Mouse (Mus musculus): Measurements from ENCODE around the gene Ttyh2. TPM values are rescaled to one million over a fixed set of nuclear protein-coding genes. Genes with fewer than 3 reads are reported as not detected.

The Ttyh2 gene
- polyA plus RNA-seq, 1 experiment, result 12.4 TPM

DNA sequence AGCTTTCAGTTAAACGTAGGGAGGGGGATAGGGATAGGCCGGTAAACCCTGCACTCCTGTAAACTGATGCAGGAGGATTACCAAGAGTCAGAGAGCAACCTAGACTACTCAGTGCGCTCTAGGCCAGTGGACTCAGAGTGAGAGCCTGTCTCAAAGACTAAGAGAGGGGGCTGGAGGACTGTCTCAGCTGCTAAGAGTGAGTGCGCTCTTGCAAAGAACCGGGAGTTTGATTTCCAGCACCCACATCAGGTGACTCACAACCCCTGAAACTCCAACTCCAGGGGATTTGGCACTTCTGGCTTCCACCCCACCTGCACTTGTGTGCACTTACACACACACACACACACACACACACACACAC, 52.6 kb downstream of the Ttyh2 start:
- H3K4me1 ChIP-seq (ENCODE audit: control insufficient read depth, insufficient read depth, insufficient read length, low read length), result peaks cover 6% of the 10 kb centered on the region; the same call in 1 of the 2 replicates
- no peak overlapping the region for H3K4me3 ChIP-seq (ENCODE audit: insufficient read depth, low read depth, low read length)
- no peak overlapping the region for H3K27ac ChIP-seq (replicated peaks; ENCODE audit: low read depth, low read length)

- 0 out of 2 replicates have a peak, but pooled peaks cover 3% of the 10 kb centered on the region for H3K4me1 ChIP-seq (ENCODE audit: control insufficient read depth, insufficient read depth, insufficient read length, low read length)
- no peak overlapping the region for H3K4me3 ChIP-seq (ENCODE audit: insufficient read depth, low read depth, low read length)
- H3K27ac ChIP-seq (replicated peaks; ENCODE audit: low read depth, low read length), result no peak overlapping the region
Observed at GRCm38 (mm10) chr11:114728333-114728732, 53.1 kb downstream of the Ttyh2 start.

GRCm38 (mm10) chr11:114729832-114730363, 54.7 kb downstream of the Ttyh2 start:
- H3K27ac ChIP-seq (replicated peaks; ENCODE audit: low read depth, low read length), result no peak overlapping the region
- H3K4me3 ChIP-seq (ENCODE audit: insufficient read depth, low read depth, low read length), result no peak overlapping the region

GRCm38 (mm10) chr11:114731711-114732110, 56.5 kb downstream of the Ttyh2 start:
- Histone ChIP-seq H3K4me3 (ENCODE audit: insufficient read depth, low read depth, low read length) (no peak overlapping the region), H3K4me1 (ENCODE audit: control insufficient read depth, insufficient read depth, insufficient read length, low read length) (no peaks in the 10 kb centered on the region), H3K27ac (replicated peaks; ENCODE audit: low read depth, low read length) (no peak overlapping the region)

More at GRCm38 (mm10) chr11:114729832-114730363, 54.7 kb downstream of the Ttyh2 start:
- H3K4me1 ChIP-seq (ENCODE audit: control insufficient read depth, insufficient read depth, insufficient read length, low read length), result no peaks in the 10 kb centered on the region

- Histone ChIP-seq H3K4me1 (ENCODE audit: control insufficient read depth, insufficient read depth, insufficient read length, low read length) (no peaks in the 10 kb centered on the region), H3K4me3 (ENCODE audit: insufficient read depth, low read depth, low read length) (no peak overlapping the region), H3K27ac (replicated peaks; ENCODE audit: low read depth, low read length) (no peak overlapping the region)
Observed at GRCm38 (mm10) chr11:114732890-114733289, 57.7 kb downstream of the Ttyh2 start.

DNA sequence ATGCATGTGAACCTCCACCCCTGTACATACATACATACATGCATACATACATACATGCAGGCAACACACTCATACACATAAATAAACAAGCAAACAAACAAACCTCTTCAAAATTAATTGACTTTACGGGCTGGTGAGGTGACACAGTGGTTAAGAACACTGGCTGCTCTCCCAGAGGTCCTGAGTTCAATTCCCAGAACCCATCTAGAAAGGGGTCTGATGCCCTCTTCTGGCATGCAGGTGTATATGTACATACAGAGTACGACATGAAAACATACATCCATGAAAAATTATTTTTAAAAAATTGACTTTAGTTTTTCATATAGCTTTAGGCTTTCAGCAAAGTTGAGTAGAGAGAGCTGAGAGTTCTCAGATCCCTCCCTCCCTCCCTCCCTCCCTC, 60.9 kb downstream of the Ttyh2 start:
- Histone ChIP-seq H3K4me1 (ENCODE audit: control insufficient read depth, insufficient read depth, insufficient read length, low read length) (no peaks in the 10 kb centered on the region), H3K4me3 (ENCODE audit: insufficient read depth, low read depth, low read length) (no peak overlapping the region), H3K27ac (replicated peaks; ENCODE audit: low read depth, low read length) (no peak overlapping the region)

DNA sequence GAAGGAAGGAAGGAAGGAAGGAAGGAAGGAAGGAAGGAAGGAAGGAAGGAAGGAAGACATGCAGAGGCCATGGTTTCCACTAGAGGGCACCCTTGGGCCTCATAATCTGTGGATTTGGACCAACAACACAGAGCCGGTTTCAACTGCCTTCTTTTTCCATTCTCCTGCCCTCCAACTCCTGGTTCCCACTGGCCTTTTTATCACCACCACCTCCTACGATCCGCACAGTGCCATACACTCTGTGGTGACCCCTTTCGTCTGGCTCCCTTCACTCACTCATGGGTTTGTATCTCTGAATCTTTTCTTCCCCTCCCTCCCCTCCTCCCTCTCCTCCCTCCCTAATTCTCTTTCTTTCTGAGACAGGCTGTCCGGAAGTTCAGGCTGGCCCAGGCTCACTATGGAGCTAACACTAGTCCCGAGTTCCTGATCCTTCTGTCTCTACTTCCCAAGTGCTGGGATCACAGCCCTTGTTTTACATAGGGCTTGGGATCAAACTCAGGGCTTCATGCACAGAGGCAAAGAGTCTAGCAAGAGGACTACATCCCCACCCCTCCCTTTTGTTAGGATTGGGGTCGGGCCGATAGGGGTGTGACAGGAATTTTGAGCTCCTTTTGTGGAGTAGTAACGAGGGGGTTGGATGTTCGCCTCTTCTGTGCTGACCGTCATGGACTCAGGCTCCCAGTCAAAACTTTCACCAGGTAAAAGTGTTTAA, 61.8 kb downstream of the Ttyh2 start:
- Histone ChIP-seq H3K27ac (replicated peaks; ENCODE audit: low read depth, low read length) (no peak overlapping the region), H3K4me1 (ENCODE audit: control insufficient read depth, insufficient read depth, insufficient read length, low read length) (no peaks in the 10 kb centered on the region), H3K4me3 (ENCODE audit: insufficient read depth, low read depth, low read length) (0 out of 2 replicates have a peak overlapping the region, but pooled peaks have one; percentile 41)

GRCm38 (mm10) chr11:114740598-114740997, 65.4 kb downstream of the Ttyh2 start:
- H3K27ac ChIP-seq (replicated peaks; ENCODE audit: low read depth, low read length), result no peak overlapping the region
- H3K4me3 ChIP-seq (ENCODE audit: insufficient read depth, low read depth, low read length), result no peak overlapping the region
- H3K4me1 ChIP-seq (ENCODE audit: control insufficient read depth, insufficient read depth, insufficient read length, low read length), result no peaks in the 10 kb centered on the region

GRCm38 (mm10) chr11:114741451-114741850, 66.2 kb downstream of the Ttyh2 start:
- Histone ChIP-seq H3K27ac (replicated peaks; ENCODE audit: low read depth, low read length) (no peak overlapping the region), H3K4me1 (ENCODE audit: control insufficient read depth, insufficient read depth, insufficient read length, low read length) (no peaks in the 10 kb centered on the region), H3K4me3 (ENCODE audit: insufficient read depth, low read depth, low read length) (no peak overlapping the region)

DNA sequence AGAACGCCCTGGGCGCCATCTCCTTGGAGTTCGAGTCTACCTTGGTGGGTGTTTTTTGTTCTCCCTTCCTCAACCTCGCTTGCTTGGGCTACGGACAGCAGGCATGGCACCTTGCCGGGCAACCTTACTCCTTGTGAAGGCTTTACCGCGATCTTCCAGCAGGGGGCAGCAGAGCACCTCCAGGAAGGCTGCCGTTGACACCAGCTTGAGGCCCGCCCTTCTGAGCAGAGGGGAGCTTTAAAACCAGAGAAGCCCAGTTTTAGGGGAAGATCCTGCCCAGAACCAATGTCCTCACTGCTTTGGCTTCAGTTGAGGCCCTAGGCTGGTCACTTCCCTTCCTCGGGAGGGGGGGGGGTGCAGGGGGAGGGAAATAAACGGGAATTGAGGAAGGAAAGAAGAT, 69.9 kb downstream of the Ttyh2 start:
- H3K27ac ChIP-seq (replicated peaks; ENCODE audit: low read depth, low read length), result no peak overlapping the region

GRCm38 (mm10) chr11:114747564-114748138, 72.4 kb downstream of the Ttyh2 start:
- no peak overlapping the region for H3K4me3 ChIP-seq (ENCODE audit: insufficient read depth, low read depth, low read length)
- no peaks in the 10 kb centered on the region for H3K4me1 ChIP-seq (ENCODE audit: control insufficient read depth, insufficient read depth, insufficient read length, low read length)
- no peak overlapping the region for H3K27ac ChIP-seq (replicated peaks; ENCODE audit: low read depth, low read length)

More for the DNA sequence above, 69.9 kb downstream of the Ttyh2 start:
- no peaks in the 10 kb centered on the region for H3K4me1 ChIP-seq (ENCODE audit: control insufficient read depth, insufficient read depth, insufficient read length, low read length)
- H3K4me3 ChIP-seq (ENCODE audit: insufficient read depth, low read depth, low read length), result no peak overlapping the region

DNA sequence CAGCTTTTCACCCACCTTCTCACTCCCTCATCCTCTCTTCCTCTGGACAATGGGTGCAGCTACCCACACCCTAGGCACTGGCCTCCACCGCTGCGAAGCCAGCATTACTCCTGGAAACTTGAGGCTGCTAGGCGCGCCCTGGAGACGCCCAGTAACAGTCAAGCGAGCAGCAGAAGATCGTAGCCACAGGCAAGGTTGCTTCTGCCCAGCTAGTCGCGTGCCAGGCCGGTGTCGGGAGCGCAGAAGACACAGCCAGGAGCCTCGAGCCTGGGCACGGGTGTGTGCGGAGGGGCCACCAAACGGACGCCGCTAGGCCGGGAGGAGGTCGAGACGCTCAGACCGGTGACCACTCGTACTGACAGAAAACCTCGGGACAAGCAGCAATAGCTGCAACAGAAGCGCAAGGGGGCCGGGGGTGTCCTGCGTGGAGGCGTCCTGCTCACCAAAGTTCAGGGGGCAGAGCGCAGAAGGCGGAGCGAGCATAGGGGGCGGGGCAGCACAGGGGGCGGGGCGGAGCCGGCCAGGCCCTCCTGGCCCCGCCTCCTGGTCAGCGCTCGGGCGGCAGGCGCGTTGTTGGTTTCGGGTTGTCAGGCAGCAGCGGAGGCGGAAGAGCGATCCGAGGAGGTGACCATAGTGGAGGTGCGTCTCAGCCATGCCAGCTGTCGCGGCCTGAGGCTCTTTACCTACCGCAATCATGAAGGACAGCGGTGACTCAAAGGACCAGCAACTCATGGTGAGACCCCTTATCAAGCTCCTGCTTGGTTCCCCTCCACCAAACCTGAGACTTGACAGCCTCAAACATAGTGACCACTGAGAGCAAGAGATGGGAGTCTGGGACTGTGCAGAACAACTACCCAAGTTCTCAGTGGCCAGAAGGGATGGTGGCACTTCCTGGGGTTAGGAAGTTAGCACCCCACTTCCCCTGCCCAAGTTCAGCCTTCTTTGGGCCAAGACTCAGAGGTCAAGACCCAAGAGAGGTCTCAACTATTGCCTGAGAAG, 89.9 kb downstream of the Ttyh2 start, which contains the start of gene Kif19a:
TSS of gene Kif19a (plus strand) at position 569 of the 999 bp plus-strand sequence.
- H3K4me1 ChIP-seq (ENCODE audit: control insufficient read depth, insufficient read depth, insufficient read length, low read length), result no peaks in the 10 kb centered on the region; the same call in 1 of the 2 replicates
- H3K4me3 ChIP-seq (ENCODE audit: insufficient read depth, low read depth, low read length), result peak within 1 kb of the TSS; percentile 65
- H3K27ac ChIP-seq (replicated peaks; ENCODE audit: low read depth, low read length), result no peak within 1 kb of the TSS

- H3K27ac ChIP-seq (replicated peaks; ENCODE audit: low read depth, low read length), result no peak overlapping the region
- no peaks in the 10 kb centered on the region; the same call in 1 of the 2 replicates for H3K4me1 ChIP-seq (ENCODE audit: control insufficient read depth, insufficient read depth, insufficient read length, low read length)
- no peak overlapping the region for H3K4me3 ChIP-seq (ENCODE audit: insufficient read depth, low read depth, low read length)
Observed at GRCm38 (mm10) chr11:114769911-114770310, 94.7 kb downstream of the Ttyh2 start.

All from brown adipose tissue, adult 24 weeks (tissue).